Mouse (Mus musculus): ENCODE data around the gene Kxd1.
A peak's percentile ranks its signal among the peaks of the same experiment; 100 is the strongest.

The Kxd1 gene

DNA sequence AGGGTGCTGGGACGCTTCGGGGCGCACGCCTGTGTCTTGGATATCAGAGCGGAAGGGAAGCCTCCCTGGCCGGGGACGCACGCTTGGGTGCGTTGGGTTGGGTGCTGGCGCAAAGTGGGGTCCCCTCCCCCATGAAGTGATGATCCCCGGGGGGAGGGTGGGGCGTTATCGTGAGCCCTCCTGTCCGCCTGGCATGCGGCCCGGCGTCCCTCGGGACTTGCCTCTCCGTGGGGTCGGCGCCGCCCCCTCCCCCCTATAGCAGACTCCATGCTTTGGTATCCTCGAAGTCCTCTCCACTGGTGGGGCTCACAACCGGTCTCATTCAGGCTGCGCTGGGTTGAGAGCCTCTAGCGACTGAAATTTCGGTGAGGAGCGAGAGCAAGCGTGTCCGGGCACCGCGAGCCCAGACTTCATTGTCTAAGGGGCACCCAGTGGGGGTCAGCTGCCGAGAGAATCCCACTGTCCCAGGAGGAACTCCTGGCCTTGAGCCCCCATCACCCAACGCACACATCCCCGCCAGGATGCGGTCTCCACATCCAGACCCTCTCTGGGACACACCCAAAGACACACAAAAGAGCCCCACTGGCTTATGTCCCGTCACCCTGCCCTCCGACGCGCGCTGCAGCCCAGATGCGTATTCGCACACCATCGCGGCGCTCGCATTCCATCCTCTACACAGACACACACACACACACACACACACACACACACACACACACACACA lies 33.9 kb downstream of the Kxd1 start:
- no peak for DNase-seq (ENCODE audit: low read depth, low spot score)

DNA sequence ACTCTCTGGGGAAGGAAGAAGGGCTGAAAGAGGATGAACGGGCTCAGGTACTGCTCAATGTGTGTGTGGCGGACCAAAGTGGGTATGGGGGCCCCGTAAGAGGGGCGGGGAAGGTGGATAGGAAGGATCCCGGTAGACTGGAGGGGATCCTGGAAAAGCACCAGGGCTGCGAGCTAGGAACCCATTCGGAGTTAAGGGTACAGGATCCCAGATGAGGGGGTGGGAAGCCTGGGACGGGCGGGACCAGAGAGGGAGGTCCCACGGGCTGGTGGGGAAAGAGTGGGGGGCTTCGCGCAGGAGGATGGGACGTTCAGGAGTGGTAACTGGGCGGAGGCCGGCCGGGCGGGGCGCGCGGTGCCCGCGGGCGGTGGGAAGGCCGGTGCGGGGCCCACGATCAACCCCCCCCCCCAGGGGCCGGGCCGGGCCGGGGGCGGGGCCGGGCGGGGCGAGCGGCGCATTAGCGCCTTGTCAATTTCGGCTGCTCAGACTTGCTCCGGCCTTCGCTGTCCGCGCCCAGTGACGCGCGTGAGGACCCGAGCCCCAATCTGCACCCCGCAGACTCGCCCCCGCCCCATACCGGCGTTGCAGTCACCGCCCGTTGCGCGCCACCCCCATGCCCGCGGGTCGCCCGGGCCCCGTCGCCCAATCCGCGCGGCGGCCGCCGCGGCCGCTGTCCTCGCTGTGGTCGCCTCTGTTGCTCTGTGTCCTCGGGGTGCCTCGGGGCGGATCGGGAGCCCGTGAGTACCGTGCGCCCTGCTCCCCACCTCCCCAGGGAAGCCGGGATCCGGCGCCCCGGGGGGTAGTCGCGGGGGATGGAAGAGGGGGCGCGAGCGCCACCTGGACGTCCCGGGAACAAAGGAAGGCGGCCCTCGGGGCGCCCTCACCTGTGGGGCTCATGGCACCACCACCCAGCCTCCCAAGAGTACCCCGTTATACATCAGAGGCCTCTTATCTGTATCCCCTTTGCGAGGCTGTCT lies 34.8 kb downstream of the Kxd1 start, which contains the start of gene Crlf1:
Gene Crlf1, plus strand, starts transcription at position 495 of the 977 bp plus-strand sequence.
- no peak for DNase-seq (ENCODE audit: low read depth, low spot score)

DNA sequence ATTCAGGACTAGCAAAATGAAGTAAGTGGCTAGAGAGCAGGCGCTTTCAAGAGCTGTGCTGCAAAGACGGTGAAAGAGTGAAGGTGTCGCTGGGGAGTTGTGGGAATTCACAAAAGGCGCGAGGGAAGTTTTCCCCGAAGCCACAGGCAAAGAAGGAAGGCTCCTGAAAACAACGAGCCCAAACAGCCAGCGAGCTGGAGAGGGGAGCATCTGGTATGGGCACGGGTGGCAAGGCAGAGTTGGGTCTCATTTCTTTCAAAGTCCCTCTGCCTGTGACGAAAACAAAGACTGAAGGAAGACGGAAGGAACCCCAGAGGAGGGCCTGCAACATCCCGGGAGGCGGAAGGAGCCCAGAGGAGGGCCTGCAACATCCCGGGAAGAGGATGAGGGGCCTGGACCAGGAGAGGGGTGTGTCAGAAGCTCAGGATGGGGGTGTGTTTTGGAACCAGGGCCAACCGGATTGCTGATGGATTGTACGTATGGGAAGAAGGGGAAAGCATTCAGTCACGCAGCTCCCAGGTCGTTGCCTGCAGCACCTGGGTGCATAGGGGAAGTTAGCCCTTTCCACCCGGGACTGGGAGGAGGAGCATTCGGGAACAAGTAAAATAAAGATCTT lies 36.8 kb downstream of the Kxd1 start:
- DNase-seq (ENCODE audit: low read depth, low spot score): no peak

GRCm38 (mm10) chr8:70490061-70490879 lies 37.5 kb downstream of the Kxd1 start:
- DNase-seq (ENCODE audit: low read depth, low spot score): no peak

DNA sequence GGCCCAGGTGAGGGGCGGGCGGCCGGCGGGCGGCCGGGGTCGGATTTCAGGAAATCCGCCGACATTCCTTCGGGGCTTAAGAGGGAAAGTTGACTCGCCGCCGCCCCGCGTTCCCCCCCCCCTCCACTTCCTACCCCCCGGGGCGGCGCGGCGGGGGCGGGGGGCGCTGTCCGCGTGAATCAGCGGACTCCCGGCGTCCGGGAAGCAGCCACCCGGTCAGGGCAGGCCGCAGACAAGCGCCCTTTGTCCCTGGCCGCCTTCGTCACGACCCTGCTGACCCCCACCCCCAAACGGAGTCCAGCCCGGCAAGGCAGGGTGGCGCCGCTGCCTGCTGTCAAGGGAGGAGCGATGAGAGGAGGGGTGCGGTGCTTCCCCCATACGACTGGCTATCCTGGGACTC lies 38.2 kb downstream of the Kxd1 start:
- DNase-seq (ENCODE audit: low read depth, low spot score): no peak

GRCm38 (mm10) chr8:70488931-70489470 lies 38.8 kb downstream of the Kxd1 start:
- no peak for DNase-seq (ENCODE audit: low read depth, low spot score)

DNA sequence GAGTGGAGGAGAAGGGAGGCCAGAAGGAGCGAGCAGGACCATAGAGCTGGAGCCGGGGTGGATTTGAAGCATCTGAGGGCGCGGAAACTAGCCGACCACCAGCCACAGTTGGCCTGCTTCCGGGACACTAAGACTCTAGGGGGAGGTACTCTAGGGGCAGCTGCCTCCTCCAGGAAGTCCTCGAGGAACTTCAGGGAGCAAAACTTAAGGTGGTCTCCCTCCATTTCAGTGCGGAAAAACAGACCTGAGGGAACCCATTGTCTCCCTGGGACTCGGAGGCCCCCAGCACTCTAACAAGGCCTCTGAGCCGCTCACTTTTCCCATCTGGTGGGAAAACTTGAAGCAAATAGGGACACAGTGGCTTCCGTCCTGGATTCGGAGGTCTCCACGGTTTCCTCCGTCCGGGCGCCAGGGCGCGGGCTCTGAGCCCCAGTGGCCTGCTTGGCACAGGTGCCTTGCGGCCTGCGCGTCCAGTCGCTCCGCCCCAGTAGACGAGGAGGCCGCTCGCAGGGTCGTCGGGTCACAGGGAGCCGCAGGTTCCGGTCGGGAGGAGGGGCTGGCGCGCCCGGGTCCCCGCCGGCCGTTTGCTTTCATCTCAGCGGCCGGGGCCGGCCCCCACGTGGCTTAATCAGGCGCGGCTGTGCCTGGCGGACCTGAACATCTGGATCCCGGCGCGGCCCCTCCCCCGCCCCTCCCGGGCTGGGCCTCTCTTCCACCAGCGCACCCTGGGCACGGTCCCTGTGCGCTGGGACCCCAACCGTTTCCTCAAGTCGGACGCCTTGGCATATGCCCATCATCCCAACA lies 39.6 kb downstream of the Kxd1 start:
- DNase-seq (ENCODE audit: low read depth, low spot score): no peak

DNA sequence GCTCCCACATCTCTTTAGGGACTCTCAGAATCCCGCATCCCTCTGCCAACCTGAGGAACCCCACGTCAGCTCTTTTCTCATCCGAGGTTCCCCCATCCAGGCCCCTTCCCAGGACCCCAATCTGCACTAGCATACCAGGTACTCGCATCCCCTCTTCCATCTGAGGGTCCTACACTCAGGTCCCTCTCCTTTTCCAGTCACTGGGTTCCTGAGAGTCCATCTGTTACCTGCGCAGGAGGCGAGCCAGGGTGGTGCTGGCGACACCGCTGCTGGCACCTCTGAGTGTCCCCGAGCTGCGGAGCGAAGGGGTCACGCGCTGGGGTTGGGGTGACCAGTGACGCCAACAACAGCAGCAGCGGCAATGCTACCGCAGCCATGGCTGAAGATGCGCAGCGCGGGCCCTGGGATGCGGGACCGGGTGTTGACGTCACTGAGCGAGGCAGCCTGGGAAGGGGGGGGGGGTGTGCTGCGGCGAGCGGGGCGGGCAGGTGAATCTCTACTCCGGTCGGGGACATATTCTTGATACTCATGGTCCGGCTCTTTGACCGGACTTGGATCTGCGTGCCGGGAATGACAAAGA lies 40.7 kb downstream of the Kxd1 start, which contains the start of gene Tmem59l:
Gene Tmem59l, minus strand, starts transcription at position 418 of the 580 bp plus-strand sequence.
- no peak for DNase-seq (ENCODE audit: low read depth, low spot score)

GRCm38 (mm10) chr8:70486191-70486681 lies 41.5 kb downstream of the Kxd1 start:
- DNase-seq (ENCODE audit: low read depth, low spot score): no peak

DNA sequence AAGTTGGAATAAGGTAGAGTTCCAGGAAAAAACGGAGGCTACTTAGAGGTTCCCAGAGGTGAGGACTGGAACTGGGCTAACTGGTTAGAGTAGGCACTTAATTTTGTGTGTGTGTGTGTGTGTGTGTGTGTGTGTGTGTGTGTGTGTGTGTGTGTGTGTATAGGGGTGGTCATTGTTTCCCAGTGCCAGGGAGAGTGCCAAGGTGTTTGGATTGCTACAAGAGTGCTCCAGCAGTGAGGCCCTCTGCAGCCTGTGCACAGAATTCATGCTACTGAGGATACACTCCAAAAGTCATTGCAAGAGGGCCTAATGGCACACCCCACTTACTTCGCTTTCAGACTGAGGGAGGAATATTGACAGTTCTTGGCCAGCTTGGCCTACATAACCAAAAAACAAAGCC lies 44.8 kb downstream of the Kxd1 start:
- no peak for DNase-seq (ENCODE audit: low read depth, low spot score)

DNA sequence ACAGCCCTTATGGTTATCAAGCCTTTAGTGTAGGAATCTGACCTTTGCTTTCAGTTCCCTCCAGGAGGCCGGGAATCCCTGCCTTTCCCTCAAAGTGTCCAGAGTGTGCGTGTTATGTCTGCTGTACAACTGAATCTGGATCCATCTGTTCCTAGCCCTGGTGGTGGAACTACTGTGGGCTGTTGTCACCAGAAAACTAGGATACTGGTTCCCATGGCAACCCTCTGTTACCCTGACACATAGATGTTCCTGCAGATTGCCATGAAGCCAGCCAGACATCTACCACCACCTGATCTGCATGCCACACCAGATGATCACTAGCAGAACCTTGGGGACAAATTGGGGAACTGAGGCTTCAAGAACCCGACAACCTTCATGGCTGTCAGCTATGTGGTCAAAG lies 45.8 kb downstream of the Kxd1 start:
- no peak for DNase-seq (ENCODE audit: low read depth, low spot score)

GRCm38 (mm10) chr8:70477269-70477982 lies 50.3 kb downstream of the Kxd1 start:
- no peak for DNase-seq (ENCODE audit: low read depth, low spot score)

- DNase-seq (ENCODE audit: low read depth, low spot score): peak; percentile 76
These were observed 51.2 kb downstream of the Kxd1 start, which contains the start of gene Klhl26 for GRCm38 (mm10) chr8:70476333-70477268. Gene Klhl26 (minus strand): TSS chr8:70476968.

DNA sequence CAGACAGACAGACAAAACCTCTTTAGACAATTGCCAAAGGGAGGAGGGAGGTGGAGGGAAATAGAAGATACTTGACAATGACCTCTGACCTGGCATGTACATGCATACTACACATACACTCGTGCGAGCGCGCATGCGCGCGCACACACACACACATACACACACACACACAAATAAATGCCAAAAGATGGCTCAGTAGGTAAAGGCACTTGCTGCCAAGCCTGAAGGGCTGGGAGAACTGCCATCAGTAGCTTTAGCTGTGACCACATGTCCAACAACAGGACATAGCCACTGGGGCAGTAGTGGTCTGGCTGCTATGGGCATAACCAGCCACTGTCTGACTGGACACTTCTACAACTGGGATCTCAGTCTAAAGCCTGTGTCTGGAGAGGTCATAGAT lies 55.9 kb downstream of the Kxd1 start:
- DNase-seq (ENCODE audit: low read depth, low spot score): no peak

DNA sequence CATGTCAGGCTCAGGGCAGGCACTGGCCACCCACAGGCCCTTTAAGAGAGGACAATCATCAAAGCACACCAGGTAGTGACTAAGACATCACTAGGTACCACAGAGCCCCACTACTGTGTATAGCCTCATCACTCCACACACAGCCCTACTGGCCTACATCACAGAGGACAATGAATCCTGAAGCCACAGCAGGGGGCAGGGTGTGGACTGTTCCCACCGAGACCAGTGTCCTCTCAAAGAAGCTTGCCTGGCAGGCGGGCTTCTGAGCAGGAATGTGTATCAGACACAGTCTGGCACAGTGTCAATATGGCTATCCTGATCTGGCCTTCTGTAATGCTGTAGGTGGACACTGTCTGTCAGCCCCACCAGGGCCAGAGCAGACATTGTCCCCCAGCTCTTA lies 57.8 kb downstream of the Kxd1 start:
- DNase-seq (ENCODE audit: low read depth, low spot score): no peak

- no peak for DNase-seq (ENCODE audit: low read depth, low spot score)
These were observed 58.4 kb downstream of the Kxd1 start for GRCm38 (mm10) chr8:70469295-70469916.

DNA sequence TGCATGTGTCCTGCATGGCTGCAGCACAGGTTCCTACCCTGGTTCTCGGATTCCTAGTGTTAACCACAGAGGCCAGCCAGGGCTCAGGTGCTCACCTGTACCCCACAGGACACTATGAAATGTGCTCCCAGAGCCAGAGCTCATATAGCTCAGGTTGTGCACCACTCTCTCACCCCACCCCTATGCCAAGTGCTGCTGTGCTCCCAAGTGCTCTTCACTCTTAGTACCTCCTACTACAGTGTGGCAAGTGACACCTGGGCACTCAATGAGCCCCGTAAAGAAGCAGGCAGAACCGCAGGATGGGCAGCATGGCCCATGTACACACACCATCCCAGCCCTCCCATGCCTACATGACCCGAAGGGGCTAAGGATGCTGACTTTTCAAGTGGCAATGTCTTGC lies 59.0 kb downstream of the Kxd1 start:
- DNase-seq (ENCODE audit: low read depth, low spot score): no peak
